Mouse (Mus musculus) cerebellum, adult 2 months (tissue): ENCODE data around the gene Gm49416.

Source experiments
- CTCF ChIP-seq: fragments of 200-500 bp; IDR thresholded peaks from 2 replicates; pipeline ENCODE4 v1.5.1; 2011; ENCODE audit warnings: low read depth, mild to moderate bottlenecking, control low read depth, low read length, moderate library complexity, borderline replicate concordance; ENCODE audit not compliant: insufficient read depth
- POLR2A ChIP-seq: fragments of 200-500 bp; IDR thresholded peaks from 2 replicates; pipeline ENCODE4 v1.6.1; 2011; ENCODE audit warnings: low read length, control low read depth, borderline replicate concordance; ENCODE audit not compliant: insufficient read depth

DNA sequence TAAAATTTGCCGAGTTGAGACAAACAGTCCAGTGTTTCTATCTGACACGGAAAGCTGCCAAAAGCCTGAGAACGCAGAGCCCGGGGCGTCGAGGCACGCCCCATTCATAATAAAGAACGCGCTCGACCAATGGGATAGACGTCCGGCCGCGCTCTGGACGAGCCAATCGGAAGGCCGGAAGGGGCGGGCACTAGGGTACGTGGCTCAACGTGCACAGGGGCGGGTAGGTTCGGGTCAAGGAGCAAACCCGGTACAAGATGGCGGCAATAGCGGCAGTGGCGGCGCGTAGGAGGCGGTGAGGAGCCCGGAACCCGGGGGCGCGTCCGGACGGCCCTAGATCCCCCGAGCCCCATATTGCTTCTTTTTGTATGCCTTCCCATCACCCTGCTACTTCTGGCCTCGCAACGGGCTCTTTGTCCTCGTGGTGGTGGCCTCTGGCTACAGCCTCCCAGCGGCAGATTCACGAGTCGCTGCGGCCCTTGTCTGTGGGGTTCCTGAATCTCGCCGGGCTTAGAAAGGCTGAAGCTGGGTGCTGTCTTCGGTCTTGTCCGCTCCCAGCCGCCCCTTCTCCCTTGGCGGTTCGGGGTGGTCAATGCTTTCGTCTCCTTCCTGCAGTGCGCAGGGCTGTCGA lies 9.3 kb downstream of the Gm49416 start, which contains the start of gene Ganab:
- TF ChIP-seq CTCF (peak; percentile 13; the same call in 1 of the 2 replicates), POLR2A (peak; percentile 79)
